Mouse (Mus musculus): ENCODE results near the gene 2510039O18Rik. TPM values are rescaled to one million over a fixed set of nuclear protein-coding genes. Genes with fewer than 3 reads are reported as not detected.

The 2510039O18Rik gene
- total RNA-seq (2023), result 10 to 100 TPM; 57.4 to 67.8 TPM

DNA sequence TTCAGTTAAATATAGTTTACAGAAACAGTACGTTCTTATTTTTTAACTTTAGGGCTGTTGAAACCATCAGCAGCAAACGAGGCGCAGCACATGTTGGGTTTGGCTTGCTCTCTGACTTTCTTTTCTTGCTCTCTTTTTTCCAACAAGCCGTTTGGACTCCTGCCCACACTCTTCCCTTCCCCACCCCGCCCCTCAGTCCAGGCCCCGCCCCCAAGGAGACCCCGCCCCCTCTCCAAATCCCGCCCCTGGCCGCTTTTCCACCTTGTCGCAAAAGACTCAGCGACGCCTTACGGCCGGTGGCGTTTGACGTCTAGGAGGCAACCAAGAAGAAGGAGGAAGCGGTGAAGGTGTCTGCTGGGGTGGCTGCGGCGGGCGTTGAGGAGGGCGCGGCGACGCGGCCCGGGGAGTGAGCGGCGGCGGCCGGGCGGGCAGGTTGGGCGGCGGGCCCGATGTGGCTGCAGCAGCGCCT is at the start of gene 2510039O18Rik:
Gene 2510039O18Rik, plus strand, starts transcription at position 320 of the 469 bp plus-strand sequence.

DNA sequence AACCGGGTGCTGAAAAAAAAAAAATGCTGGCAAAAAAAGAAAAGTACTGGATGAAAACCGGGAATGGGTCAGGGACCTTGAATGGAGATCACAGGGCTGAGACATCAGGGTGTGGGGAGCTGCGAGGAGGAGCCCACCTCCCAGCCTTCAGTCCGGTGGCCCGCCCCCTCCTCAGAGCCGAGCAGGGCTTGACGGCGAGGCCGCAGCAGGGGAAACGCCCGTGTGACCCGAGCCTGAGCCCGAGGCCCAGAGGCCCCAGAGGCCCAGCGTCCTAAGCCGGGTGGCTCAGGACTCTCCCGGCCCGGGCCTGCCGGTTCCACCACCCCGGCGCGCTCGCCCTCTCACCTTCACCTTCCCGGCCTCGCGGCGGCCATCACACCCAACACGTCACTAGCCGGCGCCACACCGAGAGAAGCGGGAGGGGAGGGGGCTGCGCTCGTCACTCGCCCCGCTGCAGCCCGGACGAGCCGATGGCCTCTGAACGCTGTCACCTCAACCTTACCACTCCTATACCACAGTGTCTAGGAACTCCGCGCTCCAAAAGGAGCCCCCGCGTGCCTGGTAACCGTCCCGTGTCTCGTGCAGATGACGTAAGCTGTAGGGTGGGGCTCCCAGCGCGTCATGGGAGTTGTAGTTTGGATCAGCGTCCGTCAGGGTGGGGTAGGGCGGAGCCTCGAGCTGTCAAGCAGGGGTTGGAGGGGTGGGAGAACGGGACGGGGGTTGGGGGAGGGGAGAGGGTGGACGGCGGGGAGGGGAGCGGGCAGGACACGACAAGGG is 36.2 kb upstream of the 2510039O18Rik start, which contains the start of gene Mfn2:
Gene Mfn2, minus strand, starts transcription at position 392 of the 777 bp plus-strand sequence.

DNA sequence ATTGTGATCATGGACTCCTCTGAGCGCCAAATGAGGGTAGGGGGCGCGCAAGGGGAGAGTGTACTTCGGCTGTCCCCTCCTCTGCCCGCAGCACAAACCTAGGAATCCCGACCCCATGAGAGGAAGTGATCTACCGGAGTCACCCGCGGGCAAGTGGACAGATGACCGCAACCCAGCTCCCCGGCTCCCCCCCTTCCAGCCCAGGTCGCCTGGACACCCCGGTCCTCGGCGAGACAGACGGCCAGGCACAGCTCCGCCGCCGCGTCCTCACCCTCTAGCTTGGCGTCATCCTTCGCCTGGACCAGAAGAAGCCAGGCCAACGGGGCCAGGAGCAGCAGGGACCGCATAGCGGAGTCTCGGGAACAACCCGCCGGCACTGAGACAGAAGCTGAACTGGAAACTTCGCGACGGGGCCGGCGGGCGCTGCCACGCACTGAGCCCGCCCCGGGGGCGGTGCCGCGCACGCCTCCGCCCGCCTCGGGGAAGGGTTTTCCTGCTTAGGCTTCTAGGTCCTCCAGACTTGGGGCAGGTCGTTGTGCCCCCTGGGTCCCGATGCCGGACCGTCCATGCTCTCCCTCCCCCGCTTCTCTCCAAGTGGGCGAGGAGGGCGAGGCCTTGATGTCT is 4.3 kb upstream of the 2510039O18Rik start, which contains the start of gene Plod1:
Gene Plod1, minus strand, starts transcription at position 437 of the 624 bp plus-strand sequence.

DNA sequence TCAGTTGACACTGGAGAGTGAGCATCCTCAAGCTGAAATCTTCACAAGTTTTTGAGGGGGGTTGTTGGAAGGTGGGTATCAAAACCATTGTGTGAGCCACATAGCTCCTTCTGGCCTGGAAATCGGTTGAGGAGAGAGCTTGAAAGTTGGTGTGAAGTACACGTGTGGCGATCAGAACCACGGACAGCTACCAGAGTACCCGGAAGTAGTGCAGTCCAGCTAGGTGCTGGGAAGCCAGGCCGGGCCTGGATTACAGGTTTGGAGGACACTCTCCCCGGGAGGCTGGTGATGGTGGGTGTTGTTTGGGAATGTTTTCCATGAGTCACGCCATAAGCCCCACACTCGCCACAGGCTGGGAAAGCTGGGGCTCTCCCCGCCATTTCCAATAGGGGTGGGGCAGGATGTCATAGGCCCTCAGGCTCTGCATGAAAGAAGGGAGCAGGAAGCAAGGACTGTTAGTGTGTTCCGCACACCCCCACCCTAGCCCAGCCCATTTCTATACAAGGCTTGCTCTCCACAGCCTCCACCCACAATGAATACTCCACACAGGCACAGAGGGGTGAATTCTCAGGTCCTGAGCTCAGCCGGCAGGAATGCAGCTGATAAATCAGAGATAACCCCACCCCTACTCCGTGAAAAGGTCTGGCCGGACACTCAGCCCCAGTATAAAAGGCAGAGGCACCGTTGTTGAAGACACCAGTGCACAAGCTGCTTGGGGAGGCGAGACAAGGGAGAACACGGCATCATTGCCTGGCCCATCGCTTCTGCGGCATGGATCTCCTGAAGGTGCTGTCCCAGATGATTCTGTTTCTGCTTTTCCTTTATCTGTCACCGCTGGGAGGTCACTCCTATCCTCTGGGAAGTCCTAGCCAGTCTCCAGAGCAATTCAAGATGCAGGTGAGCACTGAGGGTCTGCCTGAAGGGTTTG is 44.8 kb downstream of the 2510039O18Rik start, which contains the start of gene Nppb:
Gene Nppb, plus strand, starts transcription at position 584 of the 928 bp plus-strand sequence.

Other genes starting within 250 kb of the 2510039O18Rik start
- gene Zfp534, start 238.3 kb upstream of the 2510039O18Rik start, total RNA-seq (2023), result not detected
- gene Zfp984, start 131.1 kb upstream of the 2510039O18Rik start, total RNA-seq (2023), result 10 to 100 TPM; 11.4 to 14.7 TPM
- 1 to 10 TPM; 2.9 to 3.2 TPM for gene Zfp933, start 92.5 kb upstream of the 2510039O18Rik start, total RNA-seq (2023)
- gene Miip, start 72.1 kb upstream of the 2510039O18Rik start, total RNA-seq (2023), result 10 to 100 TPM; 28.4 to 30.4 TPM
- gene Fv1, start 71.9 kb upstream of the 2510039O18Rik start, total RNA-seq (2023), result 1 to 10 TPM; 6.6 to 6.7 TPM
- 10 to 100 TPM; 35.3 to 37.7 TPM for gene Mfn2, start 36.2 kb upstream of the 2510039O18Rik start, total RNA-seq (2023)
- gene Plod1, start 4.1 kb upstream of the 2510039O18Rik start, total RNA-seq (2023), result 10 to 100 TPM; 32.7 to 34.8 TPM
- gene Nppb, start 44.9 kb downstream of the 2510039O18Rik start, total RNA-seq (2023), result not detected
- not detected for gene Nppa, start 59.8 kb downstream of the 2510039O18Rik start, total RNA-seq (2023)
- gene Clcn6, start 97.9 kb downstream of the 2510039O18Rik start, total RNA-seq (2023), result 10 to 100 TPM; 19.1 to 27.4 TPM
- gene Mthfr, start 98.2 kb downstream of the 2510039O18Rik start, total RNA-seq (2023), result 10 to 100 TPM; 30.7 to 33.8 TPM
- 10 to 100 TPM; 26.7 to 33.2 TPM for gene Agtrap, start 147.1 kb downstream of the 2510039O18Rik start, total RNA-seq (2023)
- 10 to 100 TPM; 18.3 to 19.5 TPM for gene Mad2l2, start 189.5 kb downstream of the 2510039O18Rik start, total RNA-seq (2023)
- gene Draxin, start 189.8 kb downstream of the 2510039O18Rik start, total RNA-seq (2023), result not detected
- 10 to 100 TPM; 29.5 to 29.8 TPM for gene Fbxo6, start 211.2 kb downstream of the 2510039O18Rik start, total RNA-seq (2023)
- 1 to 10 TPM; 2.3 to 2.8 TPM for gene Fbxo44, start 219.6 kb downstream of the 2510039O18Rik start, total RNA-seq (2023)
- not detected for gene Fbxo2, start 219.7 kb downstream of the 2510039O18Rik start, total RNA-seq (2023)